Mouse (Mus musculus): Measurements from ENCODE around the gene Pcyt2.

- TF ChIP-seq HCFC1 (IDR thresholded peaks at IDR 0.05; ENCODE audit: low read depth, low read length) (no peak), CTCF (IDR thresholded peaks at IDR 0.05 in 2 of 3, conservative IDR thresholded peaks at IDR 0.05 in 1 of 3; ENCODE audit: control insufficient read depth in 1 of 3, insufficient read depth in 1 of 3, low read depth in 2 of 3, low read length in 3 of 3, poor library complexity in 1 of 3, severe bottlenecking in 1 of 3) (no peak), SIN3A (IDR thresholded peaks at IDR 0.05; ENCODE audit: low read length) (no peak), TAL1 (IDR thresholded peaks at IDR 0.05; ENCODE audit: low read length) (no peak), MEF2A (IDR thresholded peaks at IDR 0.05; ENCODE audit: extremely low read depth, insufficient replicate concordance, low read depth, low read length, poor library complexity, severe bottlenecking) (no peak), MAFK (IDR thresholded peaks at IDR 0.05; ENCODE audit: borderline replicate concordance, low read depth, low read length) (no peak), ZMIZ1 (IDR thresholded peaks at IDR 0.05; ENCODE audit: low read depth, low read length) (no peak), TBP (IDR thresholded peaks at IDR 0.05; ENCODE audit: low read depth, low read length) (no peak)
These were observed 42.7 kb downstream of the Pcyt2 start for GRCm38 (mm10) chr11:120575046-120575445.

Data from MEL (cell line).